Mouse (Mus musculus): ENCODE measurements around the gene Prmt3.

GRCm38 (mm10) chr7:49870276-49870675 is 92.1 kb downstream of the Prmt3 start:
- TF ChIP-seq CTCF (IDR thresholded peaks at IDR 0.05; ENCODE audit: low read depth) (no peak), EP300 (IDR thresholded peaks at IDR 0.05; ENCODE audit: low read depth) (no peak)
